Mouse (Mus musculus): ENCODE data around the gene Rtn1.

The Rtn1 gene

DNA sequence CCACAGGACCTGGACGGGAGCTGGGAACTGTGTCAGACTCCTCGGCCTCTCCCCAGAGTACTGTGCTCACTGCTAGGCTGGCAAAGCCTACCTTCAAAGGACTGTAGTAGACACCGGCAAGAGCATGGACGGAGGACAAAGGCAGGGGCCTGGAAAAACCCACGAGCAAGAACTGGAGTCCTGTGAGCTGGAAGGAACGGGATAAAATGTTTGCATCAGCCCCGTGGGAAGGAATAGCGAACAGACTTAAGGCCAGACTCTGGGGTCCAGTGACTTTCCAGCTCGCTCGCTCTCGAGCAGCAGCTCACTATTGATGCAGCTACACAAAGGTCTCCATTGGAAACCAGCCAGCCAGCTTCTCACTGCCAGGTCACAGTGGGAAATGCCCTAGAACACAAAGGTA, 34.0 kb downstream of the Rtn1 start:
- no peak for DNase-seq (ENCODE audit: inconsistent age in 2 of 2, low spot score in 1 of 2)

DNA sequence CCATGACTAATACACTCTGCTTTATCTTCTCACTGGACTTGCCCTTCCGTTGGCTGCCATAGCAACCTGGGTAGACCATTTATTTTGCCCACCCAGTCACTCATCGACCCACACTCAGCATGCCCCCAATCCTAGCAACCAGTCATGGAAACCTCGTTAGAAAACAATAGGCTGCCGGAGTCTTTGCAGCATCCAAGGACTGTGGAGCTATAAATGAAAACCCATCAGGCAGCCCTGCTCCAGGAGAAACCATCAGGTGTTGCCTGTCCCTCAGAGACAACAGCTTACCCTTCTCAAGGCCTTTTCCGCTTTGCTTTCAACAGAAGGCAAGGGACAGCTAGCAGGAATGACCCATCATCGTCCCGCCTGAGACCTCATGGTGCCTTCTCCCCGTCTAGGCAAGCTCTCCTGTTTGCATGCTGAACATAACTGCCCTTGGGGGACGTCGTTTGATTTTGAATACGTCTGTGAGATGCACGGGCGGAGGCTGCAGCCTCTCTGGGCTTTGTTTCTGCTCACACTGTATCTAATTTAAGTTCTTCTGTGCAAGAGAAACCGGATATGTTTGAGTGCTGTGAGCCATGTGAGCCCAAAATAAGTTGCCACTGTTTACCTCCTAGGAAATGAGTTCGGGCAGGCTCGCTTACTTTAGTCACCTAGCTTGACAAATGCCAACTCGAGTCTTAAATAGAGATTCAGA, 34.8 kb downstream of the Rtn1 start:
- no peak for DNase-seq (ENCODE audit: inconsistent age in 2 of 2, low spot score in 1 of 2)

DNA sequence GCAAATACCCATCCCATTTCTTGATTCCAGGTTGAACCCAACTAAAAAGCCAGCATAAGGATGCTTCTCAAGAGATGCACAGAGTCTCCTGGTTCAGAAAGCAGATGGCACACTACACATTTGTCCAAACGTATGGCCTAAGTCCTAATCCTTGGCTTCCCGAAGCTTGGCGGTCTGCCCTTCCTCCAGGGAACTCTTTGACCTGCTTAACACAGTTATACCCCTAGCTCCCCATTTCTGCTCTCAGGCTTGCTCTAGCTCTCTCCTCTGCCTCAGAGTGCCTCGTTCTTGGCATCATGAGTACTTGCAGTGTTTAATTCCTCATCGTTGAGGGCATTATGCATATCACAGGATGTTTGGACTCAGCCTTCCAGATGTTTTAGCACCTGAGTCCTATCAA, 38.8 kb downstream of the Rtn1 start:
- DNase-seq (ENCODE audit: inconsistent age in 2 of 2, low spot score in 1 of 2), result no peak

DNA sequence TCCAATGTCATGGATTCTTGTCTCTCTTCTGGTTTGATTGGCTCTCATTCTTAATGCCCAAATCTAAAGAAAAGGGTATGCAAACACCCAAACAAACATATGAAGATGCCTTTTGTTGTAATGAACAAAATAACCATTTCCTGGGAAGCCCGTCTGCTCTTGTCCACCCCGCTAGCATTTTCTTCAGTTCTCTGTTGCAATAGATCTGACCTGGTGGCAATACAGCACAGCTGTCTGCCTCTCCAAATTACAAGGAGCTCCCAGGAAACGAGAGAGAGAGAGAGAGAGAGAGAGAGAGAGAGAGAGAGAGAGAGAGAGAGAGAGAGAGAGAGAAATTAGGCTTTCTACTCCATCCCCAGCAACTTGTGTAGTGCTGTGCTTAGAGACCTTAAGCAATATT, 42.1 kb downstream of the Rtn1 start:
- no peak for DNase-seq (ENCODE audit: inconsistent age in 2 of 2, low spot score in 1 of 2)

DNA sequence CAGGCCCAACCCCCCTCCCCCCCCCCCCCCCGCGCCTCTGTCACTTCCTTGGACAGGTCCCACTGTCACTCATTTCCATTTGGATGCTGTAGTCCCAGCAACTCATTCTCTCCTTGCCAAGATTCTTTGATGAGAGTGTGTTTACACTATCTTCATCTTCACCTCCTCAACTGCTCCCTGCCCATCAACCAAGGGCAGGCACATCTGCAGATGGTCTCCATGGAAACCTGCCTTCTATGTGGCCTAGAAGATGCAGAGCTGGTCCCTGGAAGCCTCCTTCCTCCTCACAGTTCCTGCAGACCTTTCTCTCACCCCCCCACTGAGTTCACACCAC, 42.8 kb downstream of the Rtn1 start:
- DNase-seq (ENCODE audit: inconsistent age in 2 of 2, low spot score in 1 of 2), result no peak

DNA sequence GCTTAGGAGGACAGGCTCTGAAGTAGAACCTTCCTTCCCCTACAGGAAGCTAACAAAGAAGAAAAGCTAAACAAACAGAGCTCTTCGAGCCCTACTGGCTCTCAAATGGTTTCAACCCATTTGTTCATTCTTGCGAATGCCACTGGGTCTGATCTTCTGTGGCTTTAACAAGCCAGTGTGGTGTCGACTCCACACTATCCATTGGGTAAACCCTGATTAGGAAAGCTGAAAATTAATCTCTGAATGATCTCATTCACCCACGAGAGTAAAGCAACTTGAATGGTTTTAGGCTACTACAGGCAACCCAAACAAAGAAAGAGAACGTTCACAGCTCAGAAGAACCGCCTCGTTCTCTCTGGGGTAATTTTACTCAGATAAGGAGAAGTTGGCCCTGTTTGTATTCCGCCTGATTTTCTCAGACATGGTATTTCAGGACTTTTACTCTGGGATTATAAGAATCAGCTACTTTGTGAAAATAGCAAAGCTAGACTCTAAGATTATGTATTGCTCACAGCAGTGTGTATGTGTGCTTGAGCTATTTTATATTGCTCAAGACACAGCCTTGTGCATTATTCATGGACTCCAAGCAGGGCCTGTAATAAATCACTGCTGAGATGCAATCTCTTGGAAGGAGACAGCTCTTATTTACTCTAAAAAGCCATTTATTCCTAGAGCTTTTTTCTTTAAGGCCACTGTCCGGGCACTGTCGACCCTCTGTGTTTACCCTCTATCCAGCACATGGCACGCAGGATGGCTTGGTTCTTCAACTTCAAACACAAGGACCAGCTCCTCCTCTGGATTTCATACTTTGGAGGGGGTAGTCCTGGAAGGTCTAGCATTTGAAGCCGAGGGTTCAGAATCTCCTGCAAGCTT, 43.4 kb downstream of the Rtn1 start:
- no peak for DNase-seq (ENCODE audit: inconsistent age in 2 of 2, low spot score in 1 of 2)

DNA sequence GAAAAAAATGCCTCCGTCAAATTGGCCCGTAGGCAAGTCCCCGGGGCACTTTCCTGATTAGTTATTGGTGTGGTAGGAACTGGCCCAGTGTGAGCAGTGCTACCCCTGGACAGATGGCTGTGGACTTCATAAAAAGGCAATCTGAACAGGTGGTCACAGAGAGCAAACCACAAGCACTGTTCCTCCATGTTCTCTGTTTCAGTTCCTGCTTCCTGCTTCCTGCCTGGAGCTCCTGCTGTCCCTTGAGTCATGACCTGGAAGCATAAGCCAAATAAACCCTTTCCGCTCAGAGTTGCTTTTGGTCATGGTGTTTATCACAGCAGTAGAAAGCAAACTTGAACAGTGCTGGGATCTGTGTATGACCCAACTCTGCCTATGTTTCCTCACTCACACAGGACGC, 44.3 kb downstream of the Rtn1 start:
- no peak for DNase-seq (ENCODE audit: inconsistent age in 2 of 2, low spot score in 1 of 2)

DNA sequence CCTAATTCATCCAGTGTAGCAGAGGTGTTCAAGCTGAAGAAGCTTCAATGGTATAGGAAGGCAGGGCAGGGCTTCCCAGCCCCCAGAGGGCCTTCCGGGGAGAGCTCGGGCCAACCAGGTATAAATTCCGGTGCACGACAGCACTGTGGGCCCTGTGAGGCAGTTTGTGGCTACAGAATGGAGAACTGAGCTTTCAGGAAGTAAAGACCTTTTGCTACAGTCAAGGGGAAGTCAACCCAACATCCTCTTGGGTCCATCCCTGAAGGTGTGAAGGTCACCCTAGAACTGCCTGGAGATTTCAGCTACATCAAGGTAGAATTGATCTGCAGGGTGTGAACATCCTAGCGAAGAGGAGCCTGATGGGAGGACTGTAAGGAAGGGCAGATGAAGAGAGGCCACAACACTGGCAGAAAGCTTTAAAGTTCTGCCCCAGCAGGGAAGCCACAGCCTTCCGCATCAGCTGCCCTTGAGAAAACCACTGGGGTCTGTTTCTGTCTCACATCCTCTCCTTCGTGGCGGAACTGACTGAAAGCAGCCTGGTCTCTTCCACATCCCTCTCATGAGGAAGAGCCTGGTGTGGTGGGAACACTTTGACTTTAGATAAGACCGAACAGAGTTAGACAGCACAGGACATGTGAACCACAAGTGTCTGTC, 47.0 kb downstream of the Rtn1 start:
- no peak for DNase-seq (ENCODE audit: inconsistent age in 2 of 2, low spot score in 1 of 2)

DNA sequence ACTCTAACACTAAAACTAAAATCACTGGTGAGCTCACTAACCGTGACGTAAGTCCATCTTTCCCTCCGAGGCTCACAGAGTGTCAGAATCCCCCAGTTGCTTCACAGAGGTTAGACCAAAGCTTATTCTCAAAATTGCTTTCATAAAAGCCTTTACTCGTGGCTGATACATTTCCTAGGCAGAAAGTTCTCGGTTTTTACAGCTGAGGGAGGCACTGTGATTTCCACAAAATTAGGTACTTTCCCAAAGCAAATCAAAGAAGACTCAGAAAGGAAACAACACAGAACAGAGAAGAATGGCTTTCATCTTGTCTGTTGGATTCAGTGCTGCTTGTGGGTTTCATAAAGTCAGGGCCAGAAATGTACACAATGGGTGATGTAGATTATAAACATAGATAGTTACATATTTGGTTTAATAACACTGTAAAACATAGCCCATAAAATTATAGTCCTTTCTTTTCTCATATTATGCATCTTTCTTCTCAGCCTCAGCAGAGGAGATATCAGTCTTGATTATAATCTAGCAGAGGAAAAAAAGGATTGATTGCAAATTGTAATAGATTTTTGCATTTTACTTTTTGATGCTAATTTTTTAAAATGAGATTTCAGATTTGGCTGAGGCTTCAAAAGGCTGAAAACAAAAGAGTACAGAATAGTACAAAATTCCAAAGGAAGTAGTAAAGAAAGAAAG, 47.8 kb downstream of the Rtn1 start:
- DNase-seq (ENCODE audit: inconsistent age in 2 of 2, low spot score in 1 of 2), result no peak

DNA sequence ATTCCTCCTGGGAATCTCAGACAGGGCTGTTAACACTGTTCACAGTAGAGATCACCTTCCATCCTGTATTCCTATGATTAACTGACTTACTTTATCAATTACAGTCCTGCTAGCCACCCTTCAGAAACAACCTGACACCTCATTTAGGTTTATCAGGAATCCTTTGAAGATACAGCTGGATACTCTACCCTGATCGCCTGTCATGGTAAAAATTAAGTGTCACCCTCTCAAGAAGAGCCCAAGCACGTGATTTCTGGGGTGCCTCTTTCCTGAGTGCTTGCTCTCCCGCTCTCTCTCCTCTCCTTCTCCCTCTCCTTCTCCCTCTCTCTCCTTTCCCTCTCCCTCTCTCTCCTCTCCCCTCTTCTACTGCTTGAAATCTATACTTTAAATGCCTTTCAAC, 49.0 kb downstream of the Rtn1 start:
- no peak for DNase-seq (ENCODE audit: inconsistent age in 2 of 2, low spot score in 1 of 2)

DNA sequence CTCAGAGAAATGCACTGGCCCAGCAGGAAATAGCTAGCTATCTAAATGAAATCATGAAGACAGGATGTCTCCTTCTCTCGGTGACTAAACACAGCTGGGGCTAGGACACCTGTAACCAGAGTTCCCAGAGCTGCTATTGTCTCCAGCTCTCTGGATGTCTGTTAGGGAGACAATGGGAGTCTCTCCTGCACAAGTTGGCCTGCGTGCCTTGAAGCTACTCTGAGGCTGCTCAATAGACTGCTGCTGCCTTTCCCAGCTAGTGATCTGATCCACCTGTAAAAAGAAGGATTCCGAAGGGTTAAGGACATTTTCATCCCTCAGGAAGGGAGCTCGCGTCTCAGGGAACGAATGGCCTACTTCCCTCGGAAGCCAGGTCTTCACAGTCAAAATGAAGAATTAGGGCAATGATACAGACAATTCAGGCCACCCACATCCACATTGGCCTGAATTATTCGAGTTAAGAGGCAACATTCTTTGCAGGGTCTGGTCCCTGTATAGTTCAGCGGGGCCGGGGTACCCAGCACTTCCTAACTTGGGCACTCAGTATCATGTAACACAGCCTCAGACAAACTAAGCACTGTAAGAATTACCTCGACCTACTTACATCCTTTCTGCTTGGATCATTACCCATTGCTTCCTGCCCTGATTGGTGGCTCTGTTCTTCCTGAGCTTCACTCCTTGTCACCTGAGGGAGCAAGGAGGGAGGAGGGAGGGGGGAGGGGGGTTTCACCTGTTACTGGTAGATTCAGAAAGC, 51.0 kb downstream of the Rtn1 start:
- DNase-seq (ENCODE audit: inconsistent age in 2 of 2, low spot score in 1 of 2), result no peak

DNA sequence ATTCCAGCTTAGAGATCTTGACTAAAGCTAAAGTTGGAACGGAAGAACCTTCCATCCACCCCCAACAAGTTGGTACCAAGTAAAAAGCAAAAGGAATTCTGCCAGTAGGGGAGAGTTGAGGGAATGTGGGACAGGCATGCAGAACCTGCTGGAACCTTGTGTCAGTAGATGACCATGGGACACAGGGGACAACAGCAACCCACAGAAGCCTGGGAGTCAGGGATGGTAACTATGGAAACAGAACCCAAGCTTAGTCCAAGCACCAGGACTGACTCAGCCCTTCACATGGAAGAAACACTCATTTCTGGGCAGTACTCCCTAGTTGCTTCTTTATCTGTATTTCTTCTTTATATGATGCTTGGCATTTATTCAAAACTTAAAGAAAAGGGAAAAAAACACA, 54.6 kb downstream of the Rtn1 start:
- no peak for DNase-seq (ENCODE audit: inconsistent age in 2 of 2, low spot score in 1 of 2)

DNA sequence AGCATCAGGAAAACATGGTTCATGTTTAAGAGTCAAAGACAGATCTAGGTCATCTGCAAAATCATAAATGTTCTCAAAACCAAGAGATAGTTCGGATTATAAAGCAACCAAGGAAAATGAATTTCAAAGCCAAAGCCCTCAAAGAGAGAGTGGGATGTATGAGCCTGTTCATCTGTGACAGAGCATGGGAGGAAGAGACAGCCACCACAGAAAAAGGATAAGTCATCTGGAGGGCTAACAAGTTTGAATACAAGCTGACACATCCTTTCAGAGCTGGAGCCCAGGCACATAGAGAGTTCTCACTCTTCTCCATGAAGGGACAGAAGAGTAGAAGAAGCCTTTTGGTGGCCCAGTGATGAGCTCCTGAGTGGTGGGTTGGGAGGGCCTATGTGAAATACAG, 55.3 kb downstream of the Rtn1 start:
- DNase-seq (ENCODE audit: inconsistent age in 2 of 2, low spot score in 1 of 2), result no peak

DNA sequence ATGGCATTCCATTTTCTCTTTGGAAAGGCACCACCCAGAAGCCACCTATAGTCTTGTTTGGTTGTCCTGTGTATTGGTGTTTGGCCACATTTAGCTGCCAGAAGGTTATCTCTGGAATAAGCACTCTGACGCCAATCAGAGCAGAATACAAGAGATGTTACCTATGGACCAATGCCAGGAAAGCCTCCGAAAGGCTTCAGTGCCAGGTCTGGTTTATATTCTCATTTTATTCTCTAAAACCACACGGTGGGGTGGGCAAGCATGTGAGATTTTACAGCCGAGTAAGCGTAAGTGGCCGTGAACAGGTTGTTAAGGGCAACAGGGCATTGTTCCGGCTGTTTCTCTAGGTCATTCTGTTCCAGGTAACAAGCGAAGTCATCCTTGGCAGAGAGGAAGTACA, 60.3 kb downstream of the Rtn1 start:
- DNase-seq (ENCODE audit: inconsistent age in 2 of 2, low spot score in 1 of 2), result no peak

DNA sequence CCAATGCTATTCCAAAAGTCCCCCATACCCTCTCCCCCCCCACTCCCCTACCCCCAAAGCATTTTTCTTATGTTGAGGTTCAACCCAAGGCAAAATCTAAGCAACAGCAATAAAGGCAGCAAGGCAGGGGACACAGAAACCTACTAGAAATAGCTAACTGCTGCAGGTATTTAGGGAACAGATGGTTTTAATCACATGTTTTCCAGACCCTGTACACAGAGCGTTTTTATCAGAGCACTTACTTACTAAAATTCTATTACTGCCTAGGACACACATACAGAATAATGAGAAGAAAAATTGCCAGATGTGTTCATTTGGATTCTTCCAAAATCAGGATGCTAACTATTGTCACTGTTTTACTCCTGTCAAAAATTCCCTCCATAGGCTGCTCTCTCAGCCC, 61.7 kb downstream of the Rtn1 start:
- DNase-seq (ENCODE audit: inconsistent age in 2 of 2, low spot score in 1 of 2), result no peak

DNA sequence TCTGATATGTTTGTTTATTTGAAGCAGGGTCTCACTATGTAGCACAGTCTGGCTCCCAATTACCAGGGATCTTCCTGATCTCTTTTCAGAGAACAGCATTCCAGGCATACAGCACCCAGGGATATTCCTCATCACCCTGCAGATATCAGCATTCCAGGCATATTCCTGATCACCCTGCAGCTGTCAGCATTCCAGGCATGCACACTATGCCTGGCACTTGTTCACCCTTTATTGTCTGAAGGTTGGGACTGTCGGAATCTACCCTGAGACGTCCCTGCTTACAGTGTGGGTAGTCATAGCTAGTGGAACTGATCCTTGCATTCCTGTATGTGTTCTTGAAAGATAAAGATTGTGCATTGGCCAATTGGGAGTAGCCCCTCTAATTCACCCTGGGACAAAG, 65.2 kb downstream of the Rtn1 start:
- no peak for DNase-seq (ENCODE audit: inconsistent age in 2 of 2, low spot score in 1 of 2)

DNA sequence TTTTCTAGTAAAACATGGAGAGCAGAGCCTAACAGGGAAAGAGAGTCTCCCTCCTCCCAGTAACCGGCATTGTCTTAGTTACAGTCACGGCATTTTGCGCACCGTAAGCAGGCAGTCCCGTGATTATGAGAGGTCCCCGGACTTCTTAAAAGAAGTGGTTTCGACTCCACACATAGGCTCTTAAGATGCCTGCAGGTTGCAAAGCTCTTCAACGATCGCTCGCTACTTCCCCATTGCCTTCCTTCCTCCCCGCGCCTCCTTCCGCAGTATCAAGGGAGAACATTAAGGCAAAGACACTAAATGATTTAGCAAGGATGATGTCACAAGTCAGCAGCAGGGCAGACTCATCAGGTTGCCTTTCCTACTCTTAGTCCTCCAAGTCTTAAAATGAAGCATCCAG, 72.8 kb downstream of the Rtn1 start:
- DNase-seq (ENCODE audit: inconsistent age in 2 of 2, low spot score in 1 of 2), result no peak

DNA sequence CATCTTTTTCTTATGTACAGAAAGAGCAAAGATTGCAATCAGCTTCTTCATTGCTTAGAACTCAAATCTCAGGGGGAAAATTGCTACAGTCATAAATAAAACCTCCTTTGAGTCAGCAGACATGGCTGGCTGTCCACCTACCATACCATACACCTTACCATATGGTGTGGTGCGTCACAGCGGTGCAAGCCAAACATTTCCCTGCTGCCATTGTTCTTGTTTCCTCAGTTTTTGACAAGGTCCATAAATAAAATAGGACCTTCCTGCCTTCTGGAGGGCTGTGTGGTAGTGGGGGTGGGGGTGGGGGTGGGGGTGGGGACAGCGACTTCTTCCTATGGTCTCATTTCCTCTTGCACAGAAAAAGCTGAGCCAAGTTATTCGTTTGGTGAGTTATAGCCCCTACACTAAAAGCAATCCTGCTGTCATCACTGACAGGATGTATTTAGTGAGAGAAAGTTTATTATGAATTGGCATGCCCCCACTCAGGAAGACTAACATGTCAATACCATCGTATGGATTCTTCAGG, 76.3 kb downstream of the Rtn1 start:
- DNase-seq (ENCODE audit: inconsistent age in 2 of 2, low spot score in 1 of 2), result no peak

DNA sequence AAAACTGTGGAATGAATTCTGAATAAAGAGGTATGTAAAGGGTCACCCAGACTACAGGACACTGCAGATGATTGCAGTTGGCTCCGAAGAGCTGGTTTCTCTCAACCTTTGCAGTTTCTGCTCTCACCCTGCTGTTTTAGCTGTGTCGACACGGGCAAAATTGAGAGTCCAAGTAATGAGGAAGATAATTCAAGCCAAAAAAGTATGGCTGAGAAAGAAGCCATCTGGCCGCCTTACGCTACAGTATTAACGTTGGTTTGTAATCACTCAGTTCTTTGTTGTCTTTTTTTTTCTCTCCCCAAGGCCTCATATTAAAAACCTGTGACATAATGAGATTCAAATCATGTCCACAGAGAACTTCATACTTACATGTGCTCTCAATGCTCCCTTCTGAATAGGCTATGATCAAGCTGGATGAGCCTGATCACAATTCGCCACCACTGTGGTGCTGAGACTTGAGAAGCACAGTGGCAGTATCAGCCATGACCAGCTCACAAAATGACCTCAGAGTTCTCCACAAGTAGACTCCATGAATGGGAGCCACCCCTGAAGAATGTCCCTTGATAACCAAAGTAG, 76.9 kb downstream of the Rtn1 start:
- no peak for DNase-seq (ENCODE audit: inconsistent age in 2 of 2, low spot score in 1 of 2)

DNA sequence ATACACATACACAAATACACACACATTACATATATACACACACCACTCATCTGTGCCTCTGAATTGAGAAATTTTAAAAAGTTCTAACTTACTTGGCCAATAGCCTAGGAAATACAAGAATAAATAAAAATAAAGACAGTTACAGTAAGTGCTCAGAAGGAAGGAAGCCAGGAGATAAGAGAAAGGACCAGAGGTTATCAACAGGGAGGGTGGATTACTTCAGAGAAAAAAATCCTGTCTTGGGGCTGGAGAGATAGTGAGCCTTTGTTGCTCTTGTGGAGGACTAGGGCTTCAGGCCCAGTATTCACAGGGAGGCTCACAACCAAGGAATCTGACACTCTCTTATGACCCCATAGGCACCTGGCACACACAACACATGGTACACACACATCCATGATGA, 82.8 kb downstream of the Rtn1 start:
- no peak for DNase-seq (ENCODE audit: inconsistent age in 2 of 2, low spot score in 1 of 2)

All from adrenal gland, adult (tissue).